Mouse (Mus musculus) cortical plate, adult 2 months (tissue): Measurements from ENCODE around the gene Ms4a4c. TPM values are rescaled to one million over a fixed set of nuclear protein-coding genes. Genes with fewer than 3 reads are reported as not detected.

Source experiments
- H3K27ac ChIP-seq: fragments of 200-500 bp; 2 replicates; pipeline ENCODE4 v1.5.1; 2012; ENCODE audit warnings: low read length, control low read depth, inconsistent platforms; ENCODE audit not compliant: insufficient read depth
- H3K4me1 ChIP-seq: fragments of 200-500 bp; 2 replicates; pipeline ENCODE4 v1.6.1; 2011; ENCODE audit warnings: low read length; ENCODE audit not compliant: control insufficient read depth, insufficient read depth
- H3K4me3 ChIP-seq: fragments of 200-500 bp; 2 replicates; pipeline ENCODE4 v1.5.1; 2011; ENCODE audit warnings: mild to moderate bottlenecking, low read length, control low read depth; ENCODE audit not compliant: insufficient read depth
- CTCF ChIP-seq: fragments of 200-500 bp; IDR thresholded peaks from 2 replicates; pipeline ENCODE4 v1.5.1; 2011; ENCODE audit warnings: mild to moderate bottlenecking, control low read depth, low read length; ENCODE audit not compliant: insufficient read depth; ENCODE audit errors: extremely low read depth
- POLR2A ChIP-seq: fragments of 200-500 bp; IDR thresholded peaks from 2 replicates; pipeline ENCODE4 v1.6.1; 2011; ENCODE audit warnings: mild to moderate bottlenecking, low read length, control low read depth; ENCODE audit not compliant: insufficient read depth; ENCODE audit errors: extremely low read depth
- polyA plus RNA-seq: library from polyadenylated mRNA; depleted of rRNA; stranded (reverse); fragments of >200 nt; gene quantifications from 2 replicates; pipeline ENCODE4 v1.2.3, GENCODE M21; 2012; rRNA removed

Ms4a4c gene
- polyA plus RNA-seq, result 0.17 TPM in 1 of 2 replicates, not detected in the other

- Histone ChIP-seq H3K4me1 (no peaks in the 10 kb centered on the region), H3K4me3 (no peak within 1 kb of the TSS), H3K27ac (no peak within 1 kb of the TSS)
- TF ChIP-seq CTCF, result no peak
- TF ChIP-seq POLR2A, result no peak
Measured at GRCm38 (mm10) chr19:11404527-11404926, at the start of gene Ms4a4c. TSS of gene Ms4a4c (plus strand) at chr19:11404770.

GRCm38 (mm10) chr19:11355730-11356129, 48.8 kb upstream of the Ms4a4c start:
- H3K4me1 ChIP-seq, result no peaks in the 10 kb centered on the region
- no peak overlapping the region for H3K27ac ChIP-seq
- no peak overlapping the region for H3K4me3 ChIP-seq
- no peak for TF ChIP-seq CTCF
- TF ChIP-seq POLR2A, result no peak

GRCm38 (mm10) chr19:11360106-11360505, 44.5 kb upstream of the Ms4a4c start:
- no peak for TF ChIP-seq POLR2A
- TF ChIP-seq CTCF, result peak; percentile 21; the same call in 1 of the 2 replicates

GRCm38 (mm10) chr19:11362002-11362401, 42.6 kb upstream of the Ms4a4c start:
- Histone ChIP-seq H3K4me1 (no peaks in the 10 kb centered on the region), H3K27ac (no peak overlapping the region), H3K4me3 (no peak overlapping the region)
- TF ChIP-seq POLR2A (no peak), CTCF (no peak)

More at GRCm38 (mm10) chr19:11360106-11360505, 44.5 kb upstream of the Ms4a4c start:
- Histone ChIP-seq H3K4me1 (no peaks in the 10 kb centered on the region), H3K4me3 (no peak overlapping the region), H3K27ac (no peak overlapping the region)

- Histone ChIP-seq H3K4me3 (no peak overlapping the region), H3K4me1 (no peaks in the 10 kb centered on the region), H3K27ac (no peak overlapping the region)
- no peak for TF ChIP-seq POLR2A
- no peak for TF ChIP-seq CTCF
Measured at GRCm38 (mm10) chr19:11368310-11368709, 36.3 kb upstream of the Ms4a4c start.

- no peak for TF ChIP-seq POLR2A
- TF ChIP-seq CTCF, result no peak
- Histone ChIP-seq H3K4me1 (no peaks in the 10 kb centered on the region), H3K4me3 (no peak overlapping the region), H3K27ac (no peak overlapping the region)
Measured at GRCm38 (mm10) chr19:11371181-11371580, 33.4 kb upstream of the Ms4a4c start.

- H3K27ac ChIP-seq, result no peak within 1 kb of the TSS
- TF ChIP-seq CTCF (no peak), POLR2A (no peak)
- no peak within 1 kb of the TSS for H3K4me3 ChIP-seq
- no peaks in the 10 kb centered on the region for H3K4me1 ChIP-seq
Measured at GRCm38 (mm10) chr19:11375273-11375672, 29.3 kb upstream of the Ms4a4c start, which contains the start of gene Ms4a4a. TSS of gene Ms4a4a (plus strand) at chr19:11375523.

- H3K27ac ChIP-seq, result no peak overlapping the region
- H3K4me3 ChIP-seq, result no peak overlapping the region
- H3K4me1 ChIP-seq, result no peaks in the 10 kb centered on the region
- TF ChIP-seq CTCF (no peak), POLR2A (no peak)
Measured at GRCm38 (mm10) chr19:11376399-11376798, 28.2 kb upstream of the Ms4a4c start.

GRCm38 (mm10) chr19:11387109-11387508, 17.5 kb upstream of the Ms4a4c start:
- TF ChIP-seq POLR2A (no peak), CTCF (no peak)
- Histone ChIP-seq H3K4me3 (no peak overlapping the region), H3K27ac (no peak overlapping the region), H3K4me1 (no peaks in the 10 kb centered on the region)

- TF ChIP-seq CTCF (no peak), POLR2A (no peak)
- H3K4me3 ChIP-seq, result no peak overlapping the region
- no peaks in the 10 kb centered on the region for H3K4me1 ChIP-seq
- no peak overlapping the region for H3K27ac ChIP-seq
Measured at GRCm38 (mm10) chr19:11387685-11388084, 16.9 kb upstream of the Ms4a4c start.
